Mouse (Mus musculus): ENCODE results near the gene Nrp1.

- TF ChIP-seq SMC3 (IDR thresholded peaks at IDR 0.05; ENCODE audit: low read depth, low read length) (no peak), MAZ (IDR thresholded peaks at IDR 0.05; ENCODE audit: low read depth, low read length) (no peak), ZKSCAN1 (IDR thresholded peaks at IDR 0.05; ENCODE audit: borderline replicate concordance, low read depth, low read length) (no peak), RAD21 (IDR thresholded peaks at IDR 0.05; ENCODE audit: low read depth, low read length) (no peak), USF2 (conservative IDR thresholded peaks at IDR 0.05; ENCODE audit: low read depth, low read length) (no peak), ZMIZ1 (IDR thresholded peaks at IDR 0.05; ENCODE audit: low read depth, low read length) (no peak), CTCF (conservative IDR thresholded peaks at IDR 0.05 in 1 of 2, IDR thresholded peaks at IDR 0.05 in 1 of 2; ENCODE audit: low read depth in 2 of 2, low read length in 2 of 2) (no peak), CHD1 (IDR thresholded peaks at IDR 0.05; ENCODE audit: low read depth, low read length) (no peak)
Observed at GRCm38 (mm10) chr8:128457277-128457676, 98.9 kb downstream of the Nrp1 start.

Data from CH12.LX (cell line).